Mouse (Mus musculus) cerebellum, adult 2 months (tissue): ENCODE measurements around the gene Carmil1. TPM values are rescaled to one million over a fixed set of nuclear protein-coding genes. Genes with fewer than 3 reads are reported as not detected.

Source experiments
- DNase-seq, 2 experiments: peaks; one replicate each; pipeline ENCODE4 v3.0.0; 2021
- H3K27ac ChIP-seq: fragments of 200-500 bp; 2 replicates; pipeline ENCODE4 v1.5.1; 2012; ENCODE audit warnings: low read length, control low read depth, inconsistent platforms; ENCODE audit not compliant: insufficient read depth
- H3K27me3 ChIP-seq: fragments of 200-500 bp; 2 replicates; pipeline ENCODE4 v1.6.1; 2012; ENCODE audit warnings: inconsistent platforms, mild to moderate bottlenecking, low read length, moderate library complexity; ENCODE audit not compliant: control insufficient read depth, insufficient read depth
- H3K4me1 ChIP-seq: fragments of 200-500 bp; 2 replicates; pipeline ENCODE4 v1.6.1; 2011; ENCODE audit warnings: low read length; ENCODE audit not compliant: control insufficient read depth, insufficient read depth
- H3K4me3 ChIP-seq: fragments of 200-500 bp; replicated peaks from 2 replicates; pipeline ENCODE3; 2011; ENCODE audit warnings: mild to moderate bottlenecking, low read depth, low read length, control low read depth; ENCODE audit not compliant: insufficient read depth
- CTCF ChIP-seq: fragments of 200-500 bp; IDR thresholded peaks from 2 replicates; pipeline ENCODE4 v1.5.1; 2011; ENCODE audit warnings: low read depth, mild to moderate bottlenecking, control low read depth, low read length, moderate library complexity, borderline replicate concordance; ENCODE audit not compliant: insufficient read depth
- POLR2A ChIP-seq: fragments of 200-500 bp; IDR thresholded peaks from 2 replicates; pipeline ENCODE4 v1.6.1; 2011; ENCODE audit warnings: low read length, control low read depth, borderline replicate concordance; ENCODE audit not compliant: insufficient read depth
- WGBS: fragments of 180-500 bp; shearing (Covaris S2); methylation state at CpG from one replicate; pipeline ENCODE4 v1.1.7; 2018; 5-methylcytosine and 5-hydroxymethylcytosine counted together
- polyA plus RNA-seq: library from polyadenylated mRNA; depleted of rRNA; stranded (reverse); fragments of >200 nt; gene quantifications from 2 replicates; pipeline ENCODE4 v1.2.3, GENCODE M21; 2012

The Carmil1 gene
- polyA plus RNA-seq, 1 experiment, result 24.8 TPM

DNA sequence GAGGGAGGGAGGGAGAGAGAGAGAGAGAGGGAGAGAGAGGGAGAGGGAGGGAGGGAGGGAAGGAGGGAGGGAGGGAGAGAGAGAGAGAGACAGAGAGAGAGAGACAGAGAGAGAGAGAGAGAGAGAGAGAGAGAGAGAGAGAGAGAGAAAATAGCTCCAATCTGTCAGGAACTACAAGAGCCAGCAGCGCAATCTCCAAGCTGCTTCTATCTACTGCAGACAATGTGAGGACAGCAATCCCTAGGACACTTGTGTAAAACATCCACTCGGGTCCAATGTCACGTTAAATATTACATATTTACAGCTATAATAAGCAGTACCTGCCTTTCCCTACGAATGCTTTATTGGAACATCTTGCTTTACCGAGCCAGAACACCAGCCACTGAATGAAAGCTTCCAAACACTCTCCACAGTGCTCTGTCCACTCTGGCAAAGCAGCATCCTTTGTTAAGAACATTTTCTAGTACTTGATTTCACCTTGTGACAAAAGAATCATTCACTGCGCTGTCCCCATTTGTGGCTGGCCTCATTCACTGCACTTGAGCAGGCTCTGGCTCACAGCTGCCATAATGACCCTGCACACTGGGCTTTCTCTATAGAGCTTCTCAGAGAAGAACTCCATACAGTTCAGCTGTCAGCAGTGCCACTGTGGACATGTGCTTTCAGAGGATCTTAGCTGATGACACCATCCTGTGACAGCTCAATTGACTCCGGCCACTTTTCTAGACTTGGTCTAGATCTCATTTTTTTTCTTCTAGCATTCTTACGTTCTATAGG lies 57.0 kb downstream of the Carmil1 start:
- H3K4me1 ChIP-seq, result peaks cover 3% of the 10 kb centered on the region
- H3K27ac ChIP-seq, result no peak overlapping the region; the same call in 1 of the 2 replicates
- TF ChIP-seq POLR2A (no peak), CTCF (no peak)
- WGBS, result 66% methylated on average over 8 of the region's 8 CpGs
- no peaks in the 10 kb centered on the region for H3K27me3 ChIP-seq
- H3K4me3 ChIP-seq, result no peak overlapping the region
- no peak for DNase-seq

DNA sequence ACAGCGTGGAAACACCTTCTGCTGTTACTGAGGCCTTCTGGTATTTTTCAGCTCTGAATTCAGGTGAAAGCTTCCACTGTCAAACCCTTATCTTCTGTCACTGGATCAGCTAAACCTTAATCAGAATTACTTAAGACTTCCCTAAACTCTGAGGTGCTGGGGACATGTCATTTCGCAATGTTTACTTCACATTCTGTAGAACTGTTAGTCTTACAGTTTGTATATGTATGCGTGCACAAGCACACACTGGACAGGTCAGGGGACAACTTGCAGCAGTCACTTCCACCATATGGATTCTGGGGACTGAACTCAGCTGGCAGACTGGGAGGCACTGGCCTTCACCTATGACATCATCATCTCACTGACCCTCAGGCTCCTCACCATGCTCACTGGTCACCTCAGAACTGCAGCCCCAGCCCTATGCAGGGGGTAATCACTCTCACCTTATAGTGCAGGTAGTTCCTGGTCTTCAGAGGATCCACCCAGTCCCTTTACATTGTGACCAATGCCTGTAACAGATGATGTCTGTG lies 60.1 kb downstream of the Carmil1 start:
- TF ChIP-seq POLR2A (no peak), CTCF (no peak)

DNA sequence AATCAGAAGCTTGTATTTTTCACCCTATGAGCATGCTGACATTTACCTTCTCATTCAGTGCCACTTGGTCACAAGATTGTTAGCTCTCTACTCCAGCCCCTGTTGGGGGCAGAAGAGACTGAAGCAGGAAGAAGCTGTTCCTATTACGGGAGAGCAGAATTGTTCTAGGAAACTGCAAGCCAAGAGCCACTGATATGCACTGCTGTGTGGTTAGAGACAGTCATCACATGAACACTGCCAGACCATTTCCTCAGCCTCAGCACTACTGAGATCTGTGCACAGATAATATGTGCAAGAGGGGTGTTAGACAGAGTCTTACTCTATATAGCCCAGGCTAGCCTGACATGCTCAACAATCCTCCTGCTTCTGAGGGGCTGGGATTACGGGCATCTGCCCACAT lies 69.4 kb downstream of the Carmil1 start:
- no peak overlapping the region for H3K4me3 ChIP-seq
- no peak for TF ChIP-seq CTCF
- no peak overlapping the region for H3K27ac ChIP-seq
- H3K4me1 ChIP-seq, result no peaks in the 10 kb centered on the region; the same call in 1 of the 2 replicates
- DNase-seq, result no peak
- H3K27me3 ChIP-seq, result no peaks in the 10 kb centered on the region
- 64% methylated on average over 2 of the region's 2 CpGs for WGBS

More for the DNA sequence above, 60.1 kb downstream of the Carmil1 start:
- 96% methylated on average over 3 of the region's 3 CpGs for WGBS
- no peak overlapping the region for H3K4me3 ChIP-seq
- no peaks in the 10 kb centered on the region for H3K27me3 ChIP-seq
- no peak for DNase-seq
- H3K4me1 ChIP-seq, result peaks cover 3% of the 10 kb centered on the region
- no peak overlapping the region for H3K27ac ChIP-seq

DNA sequence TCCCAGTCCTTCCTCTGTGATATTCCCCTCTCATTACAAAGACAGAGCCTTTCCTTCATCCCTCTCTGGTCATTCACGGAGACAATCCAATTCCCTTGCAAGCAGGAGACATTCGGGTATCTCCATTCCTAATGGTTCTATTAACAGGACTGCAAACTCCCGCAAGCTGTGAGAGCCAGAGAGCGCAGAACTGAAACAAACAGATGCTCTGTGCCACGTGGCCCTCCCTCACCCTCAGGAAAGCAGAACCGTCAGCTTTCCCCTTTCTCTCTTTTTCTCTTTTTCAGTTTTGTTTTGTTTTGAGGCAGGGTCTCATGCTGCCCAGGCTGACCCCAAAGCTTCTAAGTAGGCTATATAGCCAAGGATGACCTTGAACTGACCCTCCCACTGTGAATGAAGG lies 74.5 kb downstream of the Carmil1 start:
- no peaks in the 10 kb centered on the region; the same call in 1 of the 2 replicates for H3K4me1 ChIP-seq
- TF ChIP-seq POLR2A, result no peak
- 56% methylated on average over 6 of the region's 6 CpGs for WGBS
- H3K4me3 ChIP-seq, result no peak overlapping the region
- no peaks in the 10 kb centered on the region for H3K27me3 ChIP-seq
- H3K27ac ChIP-seq, result no peak overlapping the region
- no peak for DNase-seq

DNA sequence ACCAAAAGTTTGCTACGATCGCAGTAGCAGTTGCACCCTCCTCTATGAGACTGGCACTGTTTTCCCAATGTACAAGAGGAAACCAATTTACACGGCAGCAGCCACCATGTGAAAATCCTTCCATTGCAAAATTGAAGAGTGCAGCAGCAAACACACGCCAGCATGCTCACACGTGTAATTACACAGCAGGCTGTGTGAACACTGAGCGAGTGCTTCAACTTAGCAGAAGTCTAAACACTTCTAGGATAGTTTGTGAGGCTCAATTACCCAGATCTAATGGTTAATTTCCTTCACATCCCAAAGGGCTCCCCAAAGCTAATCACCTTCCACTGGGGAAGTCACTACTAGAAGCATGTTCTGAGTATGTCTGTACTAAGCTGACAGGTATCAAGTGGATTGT lies 78.3 kb downstream of the Carmil1 start:
- TF ChIP-seq CTCF, result no peak
- no peak for TF ChIP-seq POLR2A
- Histone ChIP-seq H3K4me3 (no peak overlapping the region), H3K4me1 (peaks cover 11% of the 10 kb centered on the region), H3K27me3 (no peaks in the 10 kb centered on the region), H3K27ac (no peak overlapping the region)
- DNase-seq, result no peak
- WGBS, result 89% methylated on average over 6 of the region's 6 CpGs

DNA sequence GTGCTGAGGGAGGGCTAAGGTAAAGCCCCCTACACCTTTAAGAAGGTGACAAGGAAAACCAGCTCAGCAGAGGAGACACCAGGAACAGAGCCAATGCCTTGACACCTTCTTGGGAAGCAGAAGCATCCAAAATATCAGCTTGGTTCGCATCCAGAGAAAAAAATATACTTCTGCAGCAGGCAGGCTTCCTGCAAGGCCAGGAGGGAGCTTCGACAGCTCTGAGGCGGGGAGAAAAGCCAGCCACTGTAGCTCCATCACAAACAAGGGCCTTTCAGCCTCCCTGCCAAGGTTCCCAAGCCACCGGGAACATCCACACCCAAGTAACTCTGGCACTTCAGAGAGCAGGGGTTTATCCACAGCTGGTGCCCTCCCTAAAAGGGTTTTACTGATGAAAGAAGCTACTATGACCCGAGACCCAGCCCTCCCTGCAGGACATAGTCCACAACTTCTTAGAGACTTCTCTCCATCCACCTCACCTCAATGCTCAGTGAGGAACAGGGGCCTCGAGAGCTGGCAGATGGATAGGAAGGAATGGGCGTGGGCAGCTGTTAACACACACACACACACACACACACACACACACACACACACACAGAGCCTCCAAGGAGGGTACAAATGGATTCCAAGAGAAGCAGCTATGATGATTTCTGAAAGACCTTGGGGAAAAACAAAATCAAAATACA lies 80.6 kb downstream of the Carmil1 start:
- H3K27me3 ChIP-seq, result no peaks in the 10 kb centered on the region
- H3K27ac ChIP-seq, result no peak overlapping the region; the same call in 1 of the 2 replicates
- no peak overlapping the region for H3K4me3 ChIP-seq
- TF ChIP-seq POLR2A (no peak), CTCF (no peak)
- 36% methylated on average over 7 of the region's 7 CpGs for WGBS
- DNase-seq, result peak in 1 of 2 experiments; percentile 20
- peaks cover 11% of the 10 kb centered on the region for H3K4me1 ChIP-seq

DNA sequence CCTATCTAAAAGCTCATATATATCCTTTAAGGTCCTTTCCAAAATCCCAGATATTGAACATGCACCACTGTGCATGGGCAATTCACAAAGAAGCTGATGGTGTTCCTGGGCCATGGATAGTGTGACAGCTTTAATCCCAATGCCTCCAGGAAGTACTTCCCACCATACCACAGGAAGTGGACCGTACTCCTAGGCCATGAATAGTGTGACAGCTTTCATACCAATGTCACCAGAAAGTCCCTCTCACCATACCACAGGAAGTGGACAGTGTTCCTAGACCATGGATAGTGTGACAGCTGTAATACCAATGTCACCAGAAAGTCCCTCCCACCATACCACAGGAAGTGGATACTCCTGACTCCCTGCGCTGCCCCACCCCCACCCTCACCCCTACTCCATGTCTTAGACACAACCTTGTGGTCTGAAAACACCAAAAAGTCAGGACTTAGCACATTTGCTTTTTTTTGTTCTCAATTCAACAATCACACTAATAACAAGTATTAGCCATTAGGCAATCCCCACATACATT lies 82.1 kb downstream of the Carmil1 start:
- Histone ChIP-seq H3K4me3 (no peak overlapping the region), H3K27ac (no peak overlapping the region), H3K27me3 (no peaks in the 10 kb centered on the region), H3K4me1 (peaks cover 11% of the 10 kb centered on the region)
- DNase-seq, result no peak
- 97% methylated on average over 2 of the region's 2 CpGs for WGBS
- no peak for TF ChIP-seq CTCF
- no peak for TF ChIP-seq POLR2A

DNA sequence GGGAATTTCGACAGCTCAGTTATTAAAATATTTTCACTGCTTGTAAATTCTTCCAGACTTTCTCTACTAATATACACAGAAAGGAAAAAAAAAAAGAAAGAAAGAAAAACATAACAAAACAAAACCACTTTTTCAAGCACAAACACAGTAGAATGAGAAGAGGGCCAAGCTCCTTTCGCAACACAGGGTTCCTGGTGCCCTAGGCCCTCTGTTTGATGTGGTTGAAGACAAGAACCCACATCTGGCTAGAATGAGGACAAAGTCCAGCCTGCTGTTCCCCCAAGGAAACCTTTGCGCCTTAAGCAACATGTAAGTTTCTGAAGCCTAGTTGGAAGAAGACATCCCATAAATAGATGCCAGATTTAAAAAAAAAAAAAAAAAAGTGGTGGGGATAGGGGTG lies 85.2 kb downstream of the Carmil1 start:
- TF ChIP-seq CTCF, result no peak
- no peak for TF ChIP-seq POLR2A
- H3K4me1 ChIP-seq, result peaks cover 7% of the 10 kb centered on the region
- H3K4me3 ChIP-seq, result no peak overlapping the region
- no peaks in the 10 kb centered on the region for H3K27me3 ChIP-seq
- no peak overlapping the region for H3K27ac ChIP-seq
- DNase-seq, result no peak
- 91% methylated on average over 3 of the region's 3 CpGs for WGBS
